ENCODE assay signal across 8 mouse cellular contexts in genomic region chr5:107403947-107404684, GRCm38 (mm10). TPM values are rescaled to one million over a fixed set of nuclear protein-coding genes. Genes with fewer than 3 reads are reported as not detected.
DNase-seq lines count a peak whose midpoint lies in the region; ATAC-seq lines count a peak whose summit lies in the region.

No protein-coding gene starts in this region.

- WGBS in lung, embryonic 15.5 days = 28% methylated on average over 12 of the region's 12 CpGs
- 29% methylated on average over 12 of the region's 12 CpGs for WGBS in hindbrain, embryonic 12.5 days
- 28% methylated on average over 12 of the region's 12 CpGs for WGBS in liver, embryonic 13.5 days (ENCODE audit: insufficient replicate concordance)

- H3K4me1 ChIP-seq in lung, embryonic 15.5 days = peaks cover 5% of the 10 kb centered on the region
- peaks cover 5% of the 10 kb centered on the region; the same call in 1 of the 2 replicates for H3K4me1 ChIP-seq in hindbrain, embryonic 12.5 days
- H3K4me1 ChIP-seq in liver, embryonic 13.5 days (replicated peaks) = peaks cover 8% of the 10 kb centered on the region; the same call in 1 of the 2 replicates

- peak overlapping the region; percentile 55 for H3K4me3 ChIP-seq in lung, embryonic 15.5 days
- H3K4me3 ChIP-seq in hindbrain, embryonic 12.5 days = peak overlapping the region; percentile 70
- peak overlapping the region; percentile 57 for H3K4me3 ChIP-seq in liver, embryonic 13.5 days (replicated peaks)

- peak overlapping the region; percentile 40; the same call in 1 of the 2 replicates for H3K9ac ChIP-seq in lung, embryonic 15.5 days
- peak overlapping the region; percentile 72 for H3K9ac ChIP-seq in hindbrain, embryonic 12.5 days
- H3K9ac ChIP-seq in liver, embryonic 13.5 days = 0 out of 2 replicates have a peak overlapping the region, but pooled peaks have one; percentile 26

- H3K27me3 ChIP-seq in lung, embryonic 15.5 days = peaks cover 33% of the 10 kb centered on the region
- H3K27me3 ChIP-seq in hindbrain, embryonic 12.5 days = peaks cover 32% of the 10 kb centered on the region
- H3K27me3 ChIP-seq in liver, embryonic 13.5 days = peaks cover 51% of the 10 kb centered on the region

- no peak for DNase-seq in lung, postnatal 25 days (ENCODE audit: low spot score)
- DNase-seq in cerebellum, postnatal 36 days = peak; percentile 49
- DNase-seq in liver, embryonic 13.5 days = no peak
- no peak for DNase-seq in adrenal gland, postnatal 14 days
- no peak for DNase-seq in c-Kit-positive CD71-positive TER-119-positive erythroid progenitor cells, embryonic 14.5 days (ENCODE audit: low spot score)
- no peak for DNase-seq in kidney, adult 18-20 months

- H3K36me3 ChIP-seq in lung, embryonic 15.5 days = no peaks in the 10 kb centered on the region
- H3K36me3 ChIP-seq in hindbrain, embryonic 12.5 days = no peaks in the 10 kb centered on the region
- no peaks in the 10 kb centered on the region for H3K36me3 ChIP-seq in liver, embryonic 13.5 days

- no peaks in the 10 kb centered on the region for H3K9me3 ChIP-seq in lung, embryonic 15.5 days
- no peaks in the 10 kb centered on the region for H3K9me3 ChIP-seq in hindbrain, embryonic 12.5 days (replicated peaks)
- no peaks in the 10 kb centered on the region for H3K9me3 ChIP-seq in liver, embryonic 13.5 days (replicated peaks)

- no peak for ATAC-seq in lung, embryonic 15.5 days (ENCODE audit: borderline replicate concordance, extremely low read depth, low FRiP score, low TSS enrichment)
- no peak; the same call in 1 of the 2 replicates for ATAC-seq in hindbrain, embryonic 12.5 days (ENCODE audit: low FRiP score)
- ATAC-seq in liver, embryonic 13.5 days (ENCODE audit: low read depth) = no peak

- H3K27ac ChIP-seq in lung, embryonic 15.5 days = no peak overlapping the region
- no peak overlapping the region for H3K27ac ChIP-seq in hindbrain, embryonic 12.5 days
- H3K27ac ChIP-seq in liver, embryonic 13.5 days = no peak overlapping the region

- peak overlapping the region; percentile 97 for H3K4me2 ChIP-seq in lung, embryonic 15.5 days
- peak overlapping the region; percentile 100 for H3K4me2 ChIP-seq in hindbrain, embryonic 12.5 days (replicated peaks)
- H3K4me2 ChIP-seq in liver, embryonic 13.5 days = peak overlapping the region; percentile 74

RNA-seq across cellular contexts. Expression of gene Ephx4, which starts 1.6 kb away (rescaled TPM):
- 2.5 TPM in 2 replicates for polyA plus RNA-seq in lung, embryonic 15.5 days (2015; fragmentation: Nextera tagmentation; extraction: Ambion mirVana)
- 1.2 and 2.2 TPM in 2 replicates for polyA plus RNA-seq in hindbrain, embryonic 12.5 days (2016; fragmentation: Nextera tagmentation; extraction: Ambion mirVana)
- polyA plus RNA-seq in liver, embryonic 13.5 days (2015; fragmentation: Nextera tagmentation; extraction: Ambion mirVana) = 0.17 TPM in 1 of 2 replicates, not detected in the other
- 0.74 and 0.86 TPM in 2 replicates for total RNA-seq in adrenal gland, postnatal 14 days (2021)

RNA-seq across cellular contexts. Expression of gene Lpcat2b, which starts 27.2 kb away (rescaled TPM):
- polyA plus RNA-seq in lung, embryonic 15.5 days (2015; fragmentation: Nextera tagmentation; extraction: Ambion mirVana) = not detected in 2 replicates
- not detected in 2 replicates for polyA plus RNA-seq in hindbrain, embryonic 12.5 days (2016; fragmentation: Nextera tagmentation; extraction: Ambion mirVana)
- not detected in 2 replicates for polyA plus RNA-seq in liver, embryonic 13.5 days (2015; fragmentation: Nextera tagmentation; extraction: Ambion mirVana)
- not detected in 2 replicates for total RNA-seq in adrenal gland, postnatal 14 days (2021)

RNA-seq across cellular contexts. Expression of gene Btbd8, which starts 33.7 kb away (rescaled TPM):
- 4.8 and 5.6 TPM in 2 replicates for polyA plus RNA-seq in lung, embryonic 15.5 days (2015; fragmentation: Nextera tagmentation; extraction: Ambion mirVana)
- polyA plus RNA-seq in hindbrain, embryonic 12.5 days (2016; fragmentation: Nextera tagmentation; extraction: Ambion mirVana) = 8.8 and 10.3 TPM in 2 replicates
- 1.1 and 1.5 TPM in 2 replicates for polyA plus RNA-seq in liver, embryonic 13.5 days (2015; fragmentation: Nextera tagmentation; extraction: Ambion mirVana)
- total RNA-seq in adrenal gland, postnatal 14 days (2021) = 6.8 and 7.2 TPM in 2 replicates

Comparison
In these comparisons a context has a peak if more than half of its experiments do, and no peak if none do; other contexts are left out.
1. DNase-seq: peak in cerebellum, postnatal 36 days (2 of 2); none in lung, postnatal 25 days (single experiment), liver, embryonic 13.5 days (single experiment), adrenal gland, postnatal 14 days (single experiment), c-Kit-positive CD71-positive TER-119-positive erythroid progenitor cells, embryonic 14.5 days (single experiment) and kidney, adult 18-20 months (single experiment).
2. Peak in every context shown above with its lines, with median percentiles within 50 percentile points of each other: H3K4me2 ChIP-seq, H3K4me3 ChIP-seq and H3K9ac ChIP-seq.